Mouse (Mus musculus) kidney, adult 2 months (tissue): ENCODE results near the gene Galntl6.

Experiments
- CTCF ChIP-seq: fragments of 200-500 bp; conservative IDR thresholded peaks from 2 replicates; pipeline ENCODE4 v1.5.1; 2011; ENCODE audit warnings: low read depth, mild to moderate bottlenecking, control low read depth, low read length, moderate library complexity, mixed read lengths; ENCODE audit not compliant: insufficient read depth, insufficient read length
- POLR2A ChIP-seq: fragments of 200-500 bp; IDR thresholded peaks from one replicate; pipeline ENCODE4 v1.6.1; 2011; ENCODE audit warnings: low read depth, low read length, control low read depth

GRCm38 (mm10) chr8:58258577-58259315 is 653.7 kb downstream of the Galntl6 start:
- TF ChIP-seq CTCF (no peak), POLR2A (no peak)
